Mouse (Mus musculus): ENCODE measurements around the gene Gm13694. TPM values are rescaled to one million over a fixed set of nuclear protein-coding genes. Genes with fewer than 3 reads are reported as not detected.

The Gm13694 gene
- polyA plus RNA-seq, 1 experiment from 2014 or later: not detected

GRCm38 (mm10) chr2:84018330-84018729, 39.6 kb downstream of the Gm13694 start:
- ATAC-seq (0 out of 2 replicates have a peak, but pooled peaks have one; percentile 19), DNase-seq (no peak)
- no peak overlapping the region for H3K27ac ChIP-seq (ENCODE audit: low read depth)
- H3K36me3 ChIP-seq (replicated peaks; ENCODE audit: insufficient read depth, low read length): no peaks in the 10 kb centered on the region
- TF ChIP-seq EP300 (IDR thresholded peaks at IDR 0.05; ENCODE audit: low read depth) (no peak), CTCF (IDR thresholded peaks at IDR 0.05; ENCODE audit: low read depth) (no peak)
- no peak overlapping the region for H3K9ac ChIP-seq (replicated peaks)
- H3K9me3 ChIP-seq (ENCODE audit: low read length): no peaks in the 10 kb centered on the region
- no peaks in the 10 kb centered on the region for H3K27me3 ChIP-seq (ENCODE audit: insufficient read depth, low read length)
- no peak overlapping the region for H3K4me2 ChIP-seq (ENCODE audit: low read depth, low read length)
- H3K4me3 ChIP-seq (ENCODE audit: low read depth, low read length): no peak overlapping the region
- H3K4me1 ChIP-seq (ENCODE audit: insufficient read depth): peaks cover 9% of the 10 kb centered on the region; the same call in 1 of the 2 replicates
- 42% methylated on average over 3 of the region's 3 CpGs for WGBS (ENCODE audit: insufficient replicate concordance)

GRCm38 (mm10) chr2:84019519-84020305, 41.0 kb downstream of the Gm13694 start:
- ATAC-seq: peak; percentile 47
- DNase-seq: no peak
- TF ChIP-seq CTCF (IDR thresholded peaks at IDR 0.05; ENCODE audit: low read depth) (no peak), EP300 (IDR thresholded peaks at IDR 0.05; ENCODE audit: low read depth) (peak; percentile 24; the same call in 1 of the 2 replicates)
- no peak overlapping the region for H3K4me3 ChIP-seq (ENCODE audit: low read depth, low read length)
- no peak overlapping the region for H3K27ac ChIP-seq (ENCODE audit: low read depth)
- peaks cover 9% of the 10 kb centered on the region; the same call in 1 of the 2 replicates for H3K4me1 ChIP-seq (ENCODE audit: insufficient read depth)
- H3K27me3 ChIP-seq (ENCODE audit: insufficient read depth, low read length): no peaks in the 10 kb centered on the region
- no peak overlapping the region for H3K4me2 ChIP-seq (ENCODE audit: low read depth, low read length)
- H3K9ac ChIP-seq (replicated peaks): no peak overlapping the region
- 32% methylated on average over 8 of the region's 8 CpGs for WGBS (ENCODE audit: insufficient replicate concordance)
- no peaks in the 10 kb centered on the region for H3K36me3 ChIP-seq (replicated peaks; ENCODE audit: insufficient read depth, low read length)
- no peaks in the 10 kb centered on the region for H3K9me3 ChIP-seq (ENCODE audit: low read length)

GRCm38 (mm10) chr2:84021930-84022329, 43.2 kb downstream of the Gm13694 start:
- Histone ChIP-seq H3K27me3 (ENCODE audit: insufficient read depth, low read length) (no peaks in the 10 kb centered on the region), H3K9me3 (ENCODE audit: low read length) (no peaks in the 10 kb centered on the region)
- ATAC-seq: no peak

DNA sequence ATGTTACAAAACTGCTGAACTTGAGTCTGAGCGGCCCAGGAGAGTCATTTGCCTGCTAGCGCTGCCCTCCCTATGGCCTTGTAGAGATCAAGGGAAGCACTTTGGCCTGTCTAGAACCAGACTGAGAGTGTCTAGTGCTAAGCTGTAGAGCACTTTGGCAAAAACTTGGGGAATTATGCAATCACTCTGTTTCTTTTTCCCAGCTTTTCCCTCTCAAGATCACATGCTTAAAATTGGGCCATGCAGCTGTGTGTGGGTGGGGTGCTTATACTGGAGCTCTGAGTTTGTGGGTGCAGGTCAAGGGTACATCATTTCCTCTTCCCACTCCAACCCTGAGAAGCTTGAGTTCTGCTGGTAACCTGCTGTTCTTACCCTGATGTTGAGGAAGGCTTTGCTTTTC, 44.2 kb downstream of the Gm13694 start:
- DNase-seq (no peak), ATAC-seq (no peak)

More at GRCm38 (mm10) chr2:84021930-84022329, 43.2 kb downstream of the Gm13694 start:
- Histone ChIP-seq H3K4me3 (ENCODE audit: low read depth, low read length) (no peak overlapping the region), H3K4me1 (ENCODE audit: insufficient read depth) (peaks cover 9% of the 10 kb centered on the region; the same call in 1 of the 2 replicates), H3K27ac (ENCODE audit: low read depth) (no peak overlapping the region), H3K9ac (replicated peaks) (no peak overlapping the region), H3K4me2 (ENCODE audit: low read depth, low read length) (no peak overlapping the region), H3K36me3 (replicated peaks; ENCODE audit: insufficient read depth, low read length) (no peaks in the 10 kb centered on the region)
- TF ChIP-seq EP300 (IDR thresholded peaks at IDR 0.05; ENCODE audit: low read depth) (no peak), CTCF (IDR thresholded peaks at IDR 0.05; ENCODE audit: low read depth) (no peak)
- WGBS (ENCODE audit: insufficient replicate concordance): 61% methylated on average over 2 of the region's 2 CpGs
- no peak for DNase-seq

DNA sequence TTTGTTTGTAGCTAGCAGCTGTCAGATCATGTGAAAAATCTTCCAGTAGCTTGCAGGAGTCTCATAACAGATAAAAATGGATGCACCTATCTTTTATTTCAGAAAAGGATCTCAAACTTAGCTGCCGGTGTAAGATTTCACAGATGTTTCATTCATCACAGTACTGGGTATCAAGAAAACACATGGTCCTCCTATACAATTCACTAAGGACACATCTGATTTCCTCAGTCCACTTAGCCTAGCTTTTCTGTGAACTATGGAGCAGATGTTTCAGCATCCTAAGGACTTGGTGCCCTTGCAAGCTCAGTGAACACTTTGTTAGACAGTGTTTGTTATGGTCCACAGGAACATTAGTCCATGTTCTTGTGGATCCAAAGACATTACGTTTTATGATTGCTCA, 44.6 kb downstream of the Gm13694 start:
- TF ChIP-seq EP300 (IDR thresholded peaks at IDR 0.05; ENCODE audit: low read depth): no peak
- no peak for TF ChIP-seq CTCF (IDR thresholded peaks at IDR 0.05; ENCODE audit: low read depth)
- peaks cover 5% of the 10 kb centered on the region; the same call in 1 of the 2 replicates for H3K4me1 ChIP-seq (ENCODE audit: insufficient read depth)
- H3K36me3 ChIP-seq (replicated peaks; ENCODE audit: insufficient read depth, low read length): no peaks in the 10 kb centered on the region
- DNase-seq: no peak
- no peaks in the 10 kb centered on the region for H3K27me3 ChIP-seq (ENCODE audit: insufficient read depth, low read length)
- ATAC-seq: no peak
- 83% methylated on average over 2 of the region's 2 CpGs for WGBS (ENCODE audit: insufficient replicate concordance)
- no peak overlapping the region for H3K27ac ChIP-seq (ENCODE audit: low read depth)
- no peak overlapping the region for H3K4me2 ChIP-seq (ENCODE audit: low read depth, low read length)
- no peak overlapping the region for H3K4me3 ChIP-seq (ENCODE audit: low read depth, low read length)
- H3K9ac ChIP-seq (replicated peaks): no peak overlapping the region
- H3K9me3 ChIP-seq (ENCODE audit: low read length): no peaks in the 10 kb centered on the region

More for the DNA sequence above, 44.2 kb downstream of the Gm13694 start:
- Histone ChIP-seq H3K4me2 (ENCODE audit: low read depth, low read length) (no peak overlapping the region), H3K4me1 (ENCODE audit: insufficient read depth) (peaks cover 9% of the 10 kb centered on the region; the same call in 1 of the 2 replicates), H3K27me3 (ENCODE audit: insufficient read depth, low read length) (no peaks in the 10 kb centered on the region), H3K9ac (replicated peaks) (no peak overlapping the region), H3K36me3 (replicated peaks; ENCODE audit: insufficient read depth, low read length) (no peaks in the 10 kb centered on the region), H3K27ac (ENCODE audit: low read depth) (no peak overlapping the region), H3K9me3 (ENCODE audit: low read length) (no peaks in the 10 kb centered on the region), H3K4me3 (ENCODE audit: low read depth, low read length) (no peak overlapping the region)
- WGBS (ENCODE audit: insufficient replicate concordance): 75% methylated on average over 2 of the region's 2 CpGs
- TF ChIP-seq EP300 (IDR thresholded peaks at IDR 0.05; ENCODE audit: low read depth): no peak
- TF ChIP-seq CTCF (IDR thresholded peaks at IDR 0.05; ENCODE audit: low read depth): no peak

GRCm38 (mm10) chr2:84025217-84025616, 46.5 kb downstream of the Gm13694 start:
- no peaks in the 10 kb centered on the region for H3K9me3 ChIP-seq (ENCODE audit: low read length)
- TF ChIP-seq CTCF (IDR thresholded peaks at IDR 0.05; ENCODE audit: low read depth) (no peak), EP300 (IDR thresholded peaks at IDR 0.05; ENCODE audit: low read depth) (no peak)
- 77% methylated on average over 4 of the region's 4 CpGs for WGBS (ENCODE audit: insufficient replicate concordance)

More at GRCm38 (mm10) chr2:84025217-84025616, 46.5 kb downstream of the Gm13694 start:
- 0 out of 2 replicates have a peak, but pooled peaks cover 3% of the 10 kb centered on the region for H3K4me1 ChIP-seq (ENCODE audit: insufficient read depth)
- ATAC-seq (no peak), DNase-seq (no peak)
- H3K27ac ChIP-seq (ENCODE audit: low read depth): no peak overlapping the region
- no peak overlapping the region for H3K4me3 ChIP-seq (ENCODE audit: low read depth, low read length)
- H3K27me3 ChIP-seq (ENCODE audit: insufficient read depth, low read length): no peaks in the 10 kb centered on the region
- no peak overlapping the region for H3K9ac ChIP-seq (replicated peaks)
- H3K4me2 ChIP-seq (ENCODE audit: low read depth, low read length): no peak overlapping the region
- H3K36me3 ChIP-seq (replicated peaks; ENCODE audit: insufficient read depth, low read length): no peaks in the 10 kb centered on the region

Other genes starting within 250 kb of the Gm13694 start
- 0.47 and 0.54 TPM in 2 replicates for gene Fam171b, start 166.3 kb upstream of the Gm13694 start, polyA plus RNA-seq (2015; fragmentation: Nextera tagmentation; extraction: Ambion mirVana)
- not detected in 2 replicates for gene Zswim2, start 37.7 kb upstream of the Gm13694 start, polyA plus RNA-seq (2015; fragmentation: Nextera tagmentation; extraction: Ambion mirVana)
- gene Gm13698, start 23.2 kb upstream of the Gm13694 start, polyA plus RNA-seq (2015; fragmentation: Nextera tagmentation; extraction: Ambion mirVana): not detected in 2 replicates
- gene Gm13693, start 17.4 kb upstream of the Gm13694 start, polyA plus RNA-seq (2015; fragmentation: Nextera tagmentation; extraction: Ambion mirVana): not detected in 2 replicates
- not detected in 2 replicates for gene Gm13695, start 11.6 kb upstream of the Gm13694 start, polyA plus RNA-seq (2015; fragmentation: Nextera tagmentation; extraction: Ambion mirVana)
- not detected in 2 replicates for gene Gm13696, start 5.8 kb upstream of the Gm13694 start, polyA plus RNA-seq (2015; fragmentation: Nextera tagmentation; extraction: Ambion mirVana)
- not detected in 2 replicates for gene Gm13697, start 5.8 kb downstream of the Gm13694 start, polyA plus RNA-seq (2015; fragmentation: Nextera tagmentation; extraction: Ambion mirVana)
- gene Gm13691, start 11.6 kb downstream of the Gm13694 start, polyA plus RNA-seq (2015; fragmentation: Nextera tagmentation; extraction: Ambion mirVana): not detected in 2 replicates

All from liver, postnatal 0 days (tissue).